Mouse (Mus musculus) gastrocnemius, postnatal 36 days (tissue): ENCODE results near the gene Sfxn2. TPM values are rescaled to one million over a fixed set of nuclear protein-coding genes. Genes with fewer than 3 reads are reported as not detected.
"Not testable (repeated sequence)": the region's sequence is repeated elsewhere in the genome, so short reads cannot be mapped to it uniquely, and the experiment has no call there.

Source experiments
- DNase-seq, 2 experiments: peaks; one replicate each; pipeline ENCODE4 v3.0.0; 2022
- intact Hi-C: fragments of 180-260 bp; cut with DNase I; formaldehyde crosslinking; loops from one replicate; pipeline ENCODE4 v1.15.1; 2025
- total RNA-seq, 2 experiments: library from RNA; stranded (reverse); gene quantifications; 2 replicates each; pipeline ENCODE4 v1.2.3; 2021

Sfxn2 gene
- total RNA-seq, 2 experiments from 2014 or later = 2.7 to 4.1 TPM

GRCm38 (mm10) chr19:46537357-46537756, 35.8 kb upstream of the Sfxn2 start:
- intact Hi-C loops = no loop called here
- DNase-seq = no peak

GRCm38 (mm10) chr19:46538213-46538612, 35.0 kb upstream of the Sfxn2 start:
- no peak for DNase-seq
- intact Hi-C loops = no loop called here

DNA sequence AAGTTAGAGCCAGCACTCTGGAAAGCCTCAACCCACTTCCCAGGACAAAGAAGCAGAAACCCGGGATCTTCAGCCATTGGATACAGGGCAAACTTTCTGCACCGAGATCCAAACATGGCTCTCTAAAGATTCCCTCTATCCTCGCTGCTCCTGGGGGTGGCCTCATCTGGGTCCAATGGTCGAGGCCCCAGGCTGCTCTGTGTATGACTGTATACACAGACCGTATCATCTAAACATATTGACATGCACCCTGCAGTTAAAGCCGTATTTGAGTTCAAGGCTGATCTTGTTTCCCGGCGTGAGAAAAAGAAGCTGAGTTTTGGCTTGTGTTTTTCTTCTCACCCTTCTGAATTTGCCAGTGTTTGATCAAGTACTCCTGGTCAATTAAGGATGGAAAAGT, 30.4 kb upstream of the Sfxn2 start:
- intact Hi-C loops = no loop called here
- no peak for DNase-seq

- DNase-seq = no peak
- intact Hi-C loops = no loop called here
Observed at GRCm38 (mm10) chr19:46547565-46547964, 25.6 kb upstream of the Sfxn2 start.

GRCm38 (mm10) chr19:46548110-46548509, 25.1 kb upstream of the Sfxn2 start:
- intact Hi-C loops = no loop called here
- no peak for DNase-seq

- intact Hi-C loops = no loop called here
- no peak for DNase-seq
Observed at GRCm38 (mm10) chr19:46550385-46550784, 22.8 kb upstream of the Sfxn2 start.

GRCm38 (mm10) chr19:46552496-46552895, 20.7 kb upstream of the Sfxn2 start:
- intact Hi-C loops = no loop called here
- no peak for DNase-seq

GRCm38 (mm10) chr19:46553541-46553955, 19.6 kb upstream of the Sfxn2 start:
- DNase-seq = no peak
- intact Hi-C loops = no loop called here

DNA sequence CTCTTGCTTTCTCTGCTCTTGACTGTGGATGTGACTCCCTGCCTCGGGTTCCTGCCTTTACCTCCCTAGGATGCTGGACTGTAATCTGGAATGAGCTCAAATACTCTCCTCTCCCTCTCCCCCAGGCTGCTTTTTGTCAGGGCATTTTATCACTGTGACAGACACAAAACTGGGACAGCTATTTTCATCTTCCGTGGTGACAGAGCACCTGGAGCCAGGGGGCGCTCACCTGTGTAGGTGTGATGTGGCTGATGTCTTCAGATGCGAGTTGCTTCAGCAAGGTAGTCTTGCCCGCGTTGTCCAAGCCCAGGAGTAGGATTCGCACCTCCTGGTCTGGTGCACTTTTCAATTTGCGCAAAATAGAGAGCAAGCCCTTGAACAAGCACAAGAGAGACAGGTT, 15.2 kb upstream of the Sfxn2 start:
- intact Hi-C loops = no loop called here
- DNase-seq = no peak

DNA sequence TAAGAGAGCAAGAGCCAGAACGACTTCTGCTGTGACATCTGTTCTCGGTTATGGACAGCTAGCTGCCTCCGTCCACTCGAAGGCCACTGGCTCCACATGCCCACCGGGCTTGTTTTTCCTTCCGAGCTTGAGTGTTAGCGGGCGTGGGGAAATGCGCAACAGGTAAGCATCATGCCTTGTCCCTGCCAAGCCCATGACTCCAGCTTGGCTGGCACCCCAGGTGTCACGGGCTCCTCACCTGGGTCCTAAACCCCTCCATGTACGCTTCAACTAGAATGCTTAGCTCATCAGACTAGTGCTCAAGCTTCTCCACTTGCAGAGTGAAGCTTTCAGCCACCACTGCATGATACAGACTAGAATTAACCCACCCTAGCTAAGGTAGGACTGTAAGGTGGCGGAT, 14.5 kb upstream of the Sfxn2 start:
- no peak for DNase-seq
- intact Hi-C loops = no loop called here

DNA sequence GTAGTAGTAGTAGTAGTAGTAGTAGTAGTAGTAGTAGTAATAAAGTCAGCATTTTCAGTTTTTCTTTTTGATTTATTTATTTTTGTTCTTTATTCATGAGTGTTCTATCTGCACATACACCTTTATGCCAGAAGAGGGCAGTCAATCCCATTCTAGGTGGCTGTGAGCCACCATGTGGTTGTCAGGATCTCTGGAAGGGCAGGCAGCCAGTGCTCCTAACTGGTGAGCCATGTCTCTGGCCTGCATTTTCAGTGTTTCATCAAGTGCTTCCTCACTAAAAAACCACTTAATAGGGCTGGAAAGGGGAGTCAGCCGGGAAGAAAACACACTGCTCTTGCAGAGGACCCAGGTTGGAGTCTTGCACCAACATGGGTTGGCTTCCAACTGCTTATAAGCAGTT, 11.0 kb upstream of the Sfxn2 start:
- peak; percentile 49 to 66 for DNase-seq
- intact Hi-C loops = loop anchor here (5.0 kb wide), 1 partner anchor 60 kb away; the partner anchor contains the start of gene Trim8

GRCm38 (mm10) chr19:46562581-46563515, 10.3 kb upstream of the Sfxn2 start:
- DNase-seq = no peak
- intact Hi-C loops = loop anchor here (5.0 kb wide), 1 partner anchor 61 kb away; the partner anchor contains the start of gene Trim8

- intact Hi-C loops = loop anchor here (5.0 kb wide), 1 partner anchor 61 kb away; the partner anchor contains the start of gene Trim8
- DNase-seq = no peak
Observed at GRCm38 (mm10) chr19:46563603-46564002, 9.6 kb upstream of the Sfxn2 start.

GRCm38 (mm10) chr19:46564043-46564462, 9.1 kb upstream of the Sfxn2 start:
- intact Hi-C loops = loop anchor here (5.0 kb wide), 1 partner anchor 62 kb away; the partner anchor contains the start of gene Trim8
- DNase-seq = no peak

GRCm38 (mm10) chr19:46571211-46571877, 1.8 kb upstream of the Sfxn2 start:
- intact Hi-C loops, DNase-seq: not testable (repeated sequence)

DNA sequence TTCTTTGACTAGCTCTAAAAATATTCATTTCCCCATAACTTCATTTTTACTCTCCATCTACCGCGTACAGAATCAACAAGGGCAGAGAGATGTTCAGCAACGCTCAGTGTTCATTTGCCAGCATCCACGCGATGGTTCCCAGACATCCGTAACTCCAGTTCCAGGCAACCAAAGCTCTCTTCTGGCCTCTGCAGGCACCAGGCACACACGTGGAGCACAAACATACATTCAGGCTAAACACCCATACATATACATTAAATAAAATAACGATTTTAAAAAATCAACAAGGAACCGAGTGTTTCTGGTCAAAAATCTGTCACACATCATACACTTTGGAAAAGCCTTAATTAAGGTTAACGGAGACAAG, 1.3 kb upstream of the Sfxn2 start:
- DNase-seq = no peak
- intact Hi-C loops = no loop called here

GRCm38 (mm10) chr19:46572548-46572947, 617 bp upstream of the Sfxn2 start:
- intact Hi-C loops = no loop called here
- no peak for DNase-seq

- DNase-seq = no peak
Observed at GRCm38 (mm10) chr19:46573990-46574389, 825 bp downstream of the Sfxn2 start.

GRCm38 (mm10) chr19:46575196-46575595, 2.0 kb downstream of the Sfxn2 start:
- intact Hi-C loops = no loop called here
- DNase-seq = no peak

More at GRCm38 (mm10) chr19:46573990-46574389, 825 bp downstream of the Sfxn2 start:
- intact Hi-C loops = no loop called here

- peak; percentile 75 to 80 for DNase-seq
- intact Hi-C loops = loop anchor here (1.0 kb wide), 1 partner anchor 155 kb away; no protein-coding TSS in a partner anchor
Observed at GRCm38 (mm10) chr19:46587823-46588508, 14.8 kb downstream of the Sfxn2 start.

- intact Hi-C loops = loop anchor here (10.0 kb wide), 2 partner anchors 273 to 373 kb away; no protein-coding TSS in a partner anchor
- no peak for DNase-seq
Observed at GRCm38 (mm10) chr19:46591575-46591974, 18.4 kb downstream of the Sfxn2 start.
